Mouse (Mus musculus): ENCODE results near the gene Psmc4. TPM values are rescaled to one million over a fixed set of nuclear protein-coding genes. Genes with fewer than 3 reads are reported as not detected.

Gene Psmc4
- polyA plus RNA-seq (2014; fragmentation: Illumina TruSeq; extraction: RNeasy Lipid Tissue Mini Kit (QIAGEN cat#74804); ENCODE audit: low read depth, low replicate concordance), result 22.1 TPM

DNA sequence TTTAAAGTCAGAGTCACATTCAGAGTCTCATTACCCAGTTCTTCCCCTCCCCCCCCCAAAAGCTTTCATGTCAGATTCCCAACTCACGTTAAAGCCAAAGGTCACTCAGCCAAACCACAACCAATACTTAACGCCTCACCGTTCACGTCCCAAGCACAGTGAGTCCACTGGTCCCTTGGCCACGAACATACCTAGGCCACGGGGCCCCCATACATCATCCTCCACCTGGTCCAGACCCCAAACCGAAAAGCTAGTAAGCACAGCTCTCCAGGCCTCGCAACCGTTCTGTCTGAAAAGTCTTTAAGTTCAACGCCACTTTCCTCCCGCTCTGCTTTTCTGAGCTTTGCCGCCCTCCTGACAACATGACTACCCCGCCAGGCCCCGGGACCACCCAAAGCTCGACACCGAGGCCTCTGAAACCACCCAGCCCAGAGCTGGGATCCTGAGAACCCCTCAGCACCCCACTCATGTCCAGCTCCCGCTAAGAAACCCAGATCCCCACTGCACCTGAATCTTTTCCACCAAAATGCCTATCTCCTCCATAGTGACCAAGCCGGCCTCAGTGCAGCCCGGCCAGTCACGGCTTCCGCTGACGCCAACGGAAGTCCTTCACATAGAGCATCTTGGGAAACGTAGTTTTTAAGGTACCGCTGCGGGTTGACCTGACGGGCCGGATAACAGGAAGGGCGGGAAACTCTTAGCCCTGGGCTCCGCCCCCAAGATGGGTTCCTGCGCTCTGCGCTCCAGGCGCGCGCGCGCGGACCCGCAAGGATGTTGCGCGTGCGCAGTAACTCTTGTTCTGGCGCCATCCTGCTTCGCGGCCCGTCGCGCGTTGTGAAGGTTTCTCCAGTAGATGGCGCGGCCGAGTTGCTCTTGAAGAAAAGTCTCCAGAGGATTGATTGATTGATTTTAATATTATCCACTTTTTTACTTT, at the start of gene Psmc4:
TSS of gene Psmc4 (minus strand) at position 626 of the 934 bp plus-strand sequence.

DNA sequence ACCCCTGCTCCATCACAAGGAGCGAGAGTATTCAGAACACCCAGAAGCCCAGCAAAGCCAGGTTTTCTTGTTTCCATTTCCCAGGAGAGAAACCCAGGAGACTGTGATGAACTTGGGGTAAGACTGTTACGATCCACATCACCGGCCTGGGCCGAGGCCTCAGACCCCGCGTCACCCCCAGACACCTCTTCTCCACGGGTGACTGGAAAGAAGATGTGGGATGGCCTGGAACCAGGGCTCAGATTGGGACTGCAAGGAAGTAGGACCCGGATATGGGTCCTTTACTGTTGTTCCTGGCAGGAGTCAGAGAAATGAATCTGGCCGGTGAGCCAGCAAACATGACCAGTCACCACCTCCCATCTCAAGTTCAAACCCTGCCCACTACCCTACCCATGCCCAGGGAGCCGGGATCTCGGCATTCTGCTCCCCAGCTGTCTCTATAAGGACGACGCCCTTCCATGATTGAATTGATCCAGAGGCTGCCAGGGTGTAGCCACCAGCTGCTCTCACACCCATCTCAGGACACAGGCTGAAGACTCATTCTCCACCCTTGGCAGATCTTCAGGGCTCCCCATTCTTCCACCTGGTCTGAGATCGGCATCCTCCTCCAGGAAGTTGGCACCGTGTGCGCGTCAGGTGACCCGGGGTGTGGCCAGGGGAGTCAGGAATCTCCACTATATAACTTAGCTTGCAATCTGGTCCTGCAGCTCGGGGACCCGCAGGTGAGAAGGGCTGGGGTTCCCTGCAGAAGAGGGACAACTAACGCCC, 20.8 kb upstream of the Psmc4 start, which contains the start of gene Fcgbp:
TSS of gene Fcgbp (plus strand) at position 706 of the 768 bp plus-strand sequence.

DNA sequence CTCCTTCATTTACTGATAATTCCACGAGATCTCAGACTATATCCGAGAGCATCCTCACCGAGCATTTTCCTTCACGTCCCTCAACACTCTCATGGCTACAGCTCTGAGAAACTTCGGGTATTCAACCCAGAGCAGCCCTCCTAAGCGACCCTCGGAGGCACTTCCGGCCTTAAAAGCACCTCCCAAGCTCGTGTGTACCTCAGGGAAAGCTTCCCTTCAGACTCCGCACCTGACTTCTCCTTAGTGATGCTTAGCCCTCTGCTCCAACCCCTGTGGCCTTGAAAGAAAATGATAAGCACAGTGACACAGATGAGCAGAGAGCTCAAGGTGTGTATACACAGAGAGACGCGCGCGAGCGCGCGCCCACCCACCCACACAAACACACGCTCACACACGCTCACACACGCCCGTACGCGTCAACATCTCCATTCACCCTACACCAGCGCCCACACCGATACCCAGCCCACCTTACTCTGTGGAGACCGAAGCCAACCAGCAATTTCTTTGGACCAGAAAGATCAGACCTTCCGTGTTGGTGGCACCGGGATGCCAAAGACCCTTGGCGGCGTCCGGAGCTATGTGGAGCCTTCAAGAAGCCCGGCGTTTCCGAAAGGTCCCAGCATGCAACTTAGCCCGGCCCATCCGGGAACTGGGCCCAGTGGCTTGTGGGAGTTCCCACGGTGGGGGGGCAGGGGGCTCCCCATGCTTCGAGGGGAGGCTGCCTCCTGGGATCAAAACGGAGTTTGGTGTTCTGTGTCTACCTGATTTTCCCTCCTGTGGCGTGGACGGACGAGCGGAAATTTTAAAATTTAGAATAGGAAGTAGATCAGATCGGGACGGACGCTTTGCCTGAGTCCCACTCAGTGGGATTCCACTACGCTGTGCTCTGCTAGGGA, 36.1 kb downstream of the Psmc4 start, which contains the start of gene Zfp850:
TSS of gene Zfp850 (minus strand) at position 567 of the 896 bp plus-strand sequence.

Other genes starting within 250 kb of the Psmc4 start
- 42.3 TPM for gene Zfp626, start 242.9 kb downstream of the Psmc4 start, polyA plus RNA-seq (2014; fragmentation: Illumina TruSeq; extraction: RNeasy Lipid Tissue Mini Kit (QIAGEN cat#74804); ENCODE audit: low read depth, low replicate concordance)
- 22.2 TPM for gene Zfp59, start 211.5 kb downstream of the Psmc4 start, polyA plus RNA-seq (2014; fragmentation: Illumina TruSeq; extraction: RNeasy Lipid Tissue Mini Kit (QIAGEN cat#74804); ENCODE audit: low read depth, low replicate concordance)
- gene Zfp607a, start 192.6 kb downstream of the Psmc4 start, polyA plus RNA-seq (2014; fragmentation: Illumina TruSeq; extraction: RNeasy Lipid Tissue Mini Kit (QIAGEN cat#74804); ENCODE audit: low read depth, low replicate concordance), result 8.3 TPM
- gene Zfp974, start 120.6 kb downstream of the Psmc4 start, polyA plus RNA-seq (2014; fragmentation: Illumina TruSeq; extraction: RNeasy Lipid Tissue Mini Kit (QIAGEN cat#74804); ENCODE audit: low read depth, low replicate concordance), result 29.5 TPM
- 6.1 TPM for gene Zfp780b, start 70.9 kb downstream of the Psmc4 start, polyA plus RNA-seq (2014; fragmentation: Illumina TruSeq; extraction: RNeasy Lipid Tissue Mini Kit (QIAGEN cat#74804); ENCODE audit: low read depth, low replicate concordance)
- 19.4 TPM for gene Zfp850, start 36.0 kb downstream of the Psmc4 start, polyA plus RNA-seq (2014; fragmentation: Illumina TruSeq; extraction: RNeasy Lipid Tissue Mini Kit (QIAGEN cat#74804); ENCODE audit: low read depth, low replicate concordance)
- not detected for gene Fcgbp, start 21.1 kb upstream of the Psmc4 start, polyA plus RNA-seq (2014; fragmentation: Illumina TruSeq; extraction: RNeasy Lipid Tissue Mini Kit (QIAGEN cat#74804); ENCODE audit: low read depth, low replicate concordance)
- not detected for gene 9530053A07Rik, start 79.4 kb upstream of the Psmc4 start, polyA plus RNA-seq (2014; fragmentation: Illumina TruSeq; extraction: RNeasy Lipid Tissue Mini Kit (QIAGEN cat#74804); ENCODE audit: low read depth, low replicate concordance)
- 9.1 TPM for gene Fbl, start 119.6 kb upstream of the Psmc4 start, polyA plus RNA-seq (2014; fragmentation: Illumina TruSeq; extraction: RNeasy Lipid Tissue Mini Kit (QIAGEN cat#74804); ENCODE audit: low read depth, low replicate concordance)
- gene Dyrk1b, start 129.4 kb upstream of the Psmc4 start, polyA plus RNA-seq (2014; fragmentation: Illumina TruSeq; extraction: RNeasy Lipid Tissue Mini Kit (QIAGEN cat#74804); ENCODE audit: low read depth, low replicate concordance), result 15.4 TPM
- 10.0 TPM for gene Eid2, start 217.8 kb upstream of the Psmc4 start, polyA plus RNA-seq (2014; fragmentation: Illumina TruSeq; extraction: RNeasy Lipid Tissue Mini Kit (QIAGEN cat#74804); ENCODE audit: low read depth, low replicate concordance)
- gene Eid2b, start 227.6 kb upstream of the Psmc4 start, polyA plus RNA-seq (2014; fragmentation: Illumina TruSeq; extraction: RNeasy Lipid Tissue Mini Kit (QIAGEN cat#74804); ENCODE audit: low read depth, low replicate concordance), result 3.7 TPM
- gene Selenov, start 241.1 kb upstream of the Psmc4 start, polyA plus RNA-seq (2014; fragmentation: Illumina TruSeq; extraction: RNeasy Lipid Tissue Mini Kit (QIAGEN cat#74804); ENCODE audit: low read depth, low replicate concordance), result 80.2 TPM